Mouse (Mus musculus) adrenal gland, postnatal 14 days (tissue): Measurements from ENCODE around the gene Ankrd1. TPM values are rescaled to one million over a fixed set of nuclear protein-coding genes. Genes with fewer than 3 reads are reported as not detected.

Source experiments
- DNase-seq: peaks from one replicate; pipeline ENCODE4 v3.0.0; 2021; ENCODE audit warnings: mixed read lengths
- long read RNA-seq, 2 experiments: library from polyadenylated mRNA; stranded (forward); transcript quantifications; one replicate each; pipeline ENCODE4 v2.0.0; 2021
- total RNA-seq: library from RNA; stranded (reverse); gene quantifications from 2 replicates; pipeline ENCODE4 v1.2.3, GENCODE M21; 2021

Ankrd1 gene
- total RNA-seq, result not detected in 2 replicates
- long read RNA-seq, experiment 1, result 0 reads
- long read RNA-seq, experiment 2, result 0 reads

DNA sequence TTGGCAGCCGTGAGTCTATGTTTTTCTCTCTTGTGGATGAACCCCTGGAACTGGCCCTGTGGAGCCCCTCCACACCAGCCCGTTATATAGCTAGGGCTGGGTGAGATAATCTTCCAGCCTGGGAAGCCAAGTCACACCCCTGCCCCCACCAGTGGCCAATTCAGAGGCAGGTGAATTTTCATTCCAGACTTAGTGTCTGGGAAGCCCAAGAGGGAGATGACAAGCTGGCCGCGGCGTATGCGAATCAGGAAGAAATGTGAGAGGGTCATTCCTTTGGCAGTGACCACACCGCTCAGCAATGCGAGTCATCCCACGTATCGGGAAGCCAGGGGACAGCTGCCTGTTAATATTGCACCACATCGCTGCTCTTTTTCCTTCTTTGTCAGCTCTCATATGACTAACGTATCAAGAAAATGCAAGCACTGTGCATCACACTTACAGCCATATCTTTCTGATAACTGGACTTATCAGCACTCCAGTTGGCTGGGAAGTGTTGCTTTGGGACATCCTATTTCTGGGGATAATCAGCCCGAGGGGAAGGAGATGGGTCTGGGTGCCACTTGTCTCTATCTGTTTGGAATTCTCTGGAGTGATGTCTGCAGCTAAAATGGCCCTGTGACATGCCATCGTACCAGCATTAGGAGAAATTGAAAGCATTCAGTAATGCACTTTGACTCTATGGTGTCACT is at the start of gene Ankrd1:
Gene Ankrd1 (minus strand): TSS at position 317 of the 689 bp plus-strand sequence.
- DNase-seq, result no peak

DNA sequence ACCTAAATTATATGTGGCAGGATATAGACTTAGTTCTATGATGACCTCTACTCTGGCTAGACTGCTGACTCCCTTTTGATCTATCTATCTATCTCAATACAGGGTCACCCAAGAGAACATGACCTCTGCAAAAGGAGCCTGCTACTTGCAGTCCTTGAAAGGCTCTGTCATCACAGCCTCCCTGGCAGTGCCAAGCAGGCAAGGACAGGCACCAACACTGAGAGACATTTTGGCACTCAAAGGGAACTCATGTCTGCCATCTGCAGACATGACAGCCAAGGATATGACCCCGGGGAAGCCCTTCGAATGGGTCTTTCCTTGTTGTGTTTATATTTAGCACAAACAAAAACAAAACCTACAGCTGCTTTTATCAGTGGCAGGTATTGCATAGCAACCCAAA is 49.2 kb upstream of the Ankrd1 start:
- peak; percentile 71 for DNase-seq

- DNase-seq, result no peak
These were observed 48.2 kb upstream of the Ankrd1 start for GRCm38 (mm10) chr19:36168121-36168520.

DNA sequence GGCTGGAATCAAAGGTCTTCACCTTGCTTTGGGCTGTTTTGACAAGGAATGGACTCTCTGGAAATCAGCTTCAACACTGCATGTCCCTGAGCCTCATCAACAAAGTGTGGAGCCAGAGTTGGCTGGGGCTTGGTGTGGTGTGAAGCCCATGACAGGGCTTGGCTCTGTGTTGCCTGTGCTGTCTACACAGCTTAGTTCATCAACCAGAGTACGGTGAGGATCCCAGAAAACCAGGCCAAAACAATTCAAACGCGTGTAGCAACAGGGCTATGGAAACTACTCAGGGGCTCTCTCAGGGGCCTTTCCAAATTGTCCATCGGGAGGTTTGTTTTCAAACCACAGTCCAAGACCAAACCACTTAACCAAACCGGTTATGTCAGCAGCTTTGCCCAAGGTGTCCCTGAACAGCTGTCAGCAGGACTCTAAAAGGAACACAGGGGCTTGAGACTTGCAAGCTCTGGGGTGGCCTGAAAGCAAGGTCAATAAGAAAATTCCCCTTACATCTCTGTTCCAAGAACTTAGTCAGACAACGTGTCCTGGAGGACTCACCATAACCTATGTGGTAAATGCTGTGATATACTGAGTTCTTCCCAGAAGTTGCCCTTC is 47.5 kb upstream of the Ankrd1 start:
- no peak for DNase-seq

GRCm38 (mm10) chr19:36166401-36167160 is 46.7 kb upstream of the Ankrd1 start:
- DNase-seq, result no peak

- no peak for DNase-seq
These were observed 45.5 kb upstream of the Ankrd1 start for GRCm38 (mm10) chr19:36165351-36165750.

GRCm38 (mm10) chr19:36150241-36151007 is 30.5 kb upstream of the Ankrd1 start:
- DNase-seq, result no peak

DNA sequence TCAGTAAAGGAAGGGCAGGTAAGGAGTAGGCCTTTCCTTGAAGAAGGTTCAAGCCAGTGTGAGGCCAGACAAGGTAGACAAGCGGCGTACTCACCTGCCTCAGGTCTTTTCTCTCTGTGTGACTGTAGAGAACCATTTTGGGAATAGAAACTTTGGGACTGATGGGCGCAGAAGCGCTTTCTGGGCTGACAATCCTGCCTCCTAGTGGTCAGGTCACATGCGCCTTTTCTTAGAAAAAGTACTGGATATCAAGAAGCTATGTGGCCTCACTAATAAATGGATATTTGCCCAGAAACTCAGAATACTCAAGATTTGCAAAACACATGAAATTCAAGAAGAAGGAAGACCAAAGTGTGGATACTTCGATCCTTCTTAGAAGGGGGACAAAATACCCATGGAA is 28.7 kb upstream of the Ankrd1 start:
- DNase-seq, result no peak

DNA sequence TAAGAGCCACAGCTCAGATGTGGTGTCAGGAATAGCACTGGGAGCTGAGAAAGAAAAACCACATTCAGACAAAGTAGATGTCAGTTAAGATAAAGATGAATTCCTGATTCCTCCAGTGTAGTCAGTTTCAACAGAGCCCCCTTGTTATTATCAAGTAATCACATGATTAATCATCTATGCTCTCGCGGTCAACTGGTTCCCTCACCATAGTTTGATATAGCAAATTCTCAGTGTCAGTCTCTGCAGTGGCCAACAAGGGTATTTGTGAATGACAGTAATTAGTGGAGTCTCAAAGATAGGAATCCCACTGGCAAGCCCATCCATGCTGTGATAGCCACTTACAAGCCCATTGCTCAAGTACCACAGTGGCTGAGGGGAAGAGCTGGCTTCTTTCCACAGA is 23.7 kb upstream of the Ankrd1 start:
- DNase-seq, result no peak

DNA sequence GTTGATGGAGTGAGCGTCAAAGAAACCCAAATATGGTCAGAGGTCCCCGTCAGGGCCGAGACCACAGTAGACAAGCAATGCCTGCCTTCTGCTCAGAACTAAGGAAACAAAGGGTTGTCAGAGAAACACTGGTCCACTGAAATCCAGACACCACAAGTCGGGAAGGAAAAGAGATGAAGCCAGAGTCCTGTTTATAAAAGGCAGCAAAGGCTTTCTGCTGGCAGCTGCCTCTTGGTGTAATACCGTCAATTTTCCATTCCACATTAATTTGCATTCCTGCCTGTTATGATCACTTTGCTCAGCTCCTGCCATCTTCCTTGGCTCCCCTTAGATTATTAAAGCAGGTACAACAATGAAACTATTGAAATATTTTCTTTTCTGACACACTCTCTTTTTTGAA is 13.8 kb upstream of the Ankrd1 start:
- DNase-seq, result no peak

DNA sequence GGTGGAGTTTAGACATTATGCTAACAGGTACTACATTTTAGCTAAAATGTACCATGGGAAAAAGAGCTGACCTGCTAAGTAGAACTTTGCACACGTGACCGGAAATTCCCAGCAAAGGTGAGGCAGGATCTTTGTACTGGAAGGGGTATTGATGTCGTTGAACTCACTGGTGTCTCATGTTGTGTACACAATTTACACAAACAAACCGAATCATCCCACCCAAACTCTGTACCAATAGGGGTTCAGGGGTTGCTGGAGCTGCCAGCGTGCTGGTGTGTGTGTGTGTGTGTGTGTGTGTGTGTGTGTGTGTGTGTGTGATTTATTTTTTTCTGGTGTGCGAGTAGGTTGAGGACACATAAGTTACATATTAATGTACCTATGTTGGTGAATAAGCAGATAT is 13.2 kb upstream of the Ankrd1 start:
- DNase-seq, result no peak

DNA sequence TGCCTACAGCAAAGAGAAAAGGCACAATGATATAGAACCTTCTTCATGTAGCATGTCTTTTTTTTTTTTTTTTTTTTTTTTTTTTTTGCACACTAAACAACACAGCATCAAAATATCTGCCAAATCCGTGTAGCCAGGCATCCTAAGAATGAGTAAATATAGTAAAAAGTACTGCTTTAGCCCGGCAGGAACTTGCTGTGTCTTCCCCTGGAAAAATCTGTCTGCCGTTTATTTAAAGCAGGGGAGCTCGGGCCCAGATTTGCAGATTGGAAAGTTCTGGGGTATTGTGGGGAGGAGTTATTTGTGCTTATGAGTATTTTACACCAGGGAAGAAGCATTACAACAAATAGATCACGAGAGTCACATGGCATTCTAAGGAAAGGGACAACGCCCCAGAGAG is 12.1 kb upstream of the Ankrd1 start:
- DNase-seq, result no peak

- DNase-seq, result no peak
These were observed 10.3 kb upstream of the Ankrd1 start for GRCm38 (mm10) chr19:36130181-36130580.

DNA sequence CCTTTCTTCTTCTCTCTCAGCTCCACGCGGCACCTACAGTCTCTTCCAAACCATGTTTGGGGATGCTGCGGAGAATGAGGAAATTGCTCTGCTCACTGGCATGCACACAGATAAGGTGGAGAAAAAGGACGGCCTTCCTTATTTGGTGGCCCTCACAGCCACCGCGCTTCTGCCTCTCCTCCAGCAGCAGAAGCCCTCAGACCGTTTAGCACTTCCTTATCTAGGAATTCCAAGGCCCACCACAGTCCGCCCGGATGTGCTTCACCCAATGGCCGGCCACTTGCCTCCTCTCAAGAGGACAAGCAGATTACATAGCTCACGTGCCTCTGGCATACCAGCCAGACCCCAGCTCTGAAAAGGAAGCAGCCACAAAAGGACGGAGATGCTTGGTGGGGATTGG is 9.7 kb upstream of the Ankrd1 start:
- peak; percentile 16 for DNase-seq

DNA sequence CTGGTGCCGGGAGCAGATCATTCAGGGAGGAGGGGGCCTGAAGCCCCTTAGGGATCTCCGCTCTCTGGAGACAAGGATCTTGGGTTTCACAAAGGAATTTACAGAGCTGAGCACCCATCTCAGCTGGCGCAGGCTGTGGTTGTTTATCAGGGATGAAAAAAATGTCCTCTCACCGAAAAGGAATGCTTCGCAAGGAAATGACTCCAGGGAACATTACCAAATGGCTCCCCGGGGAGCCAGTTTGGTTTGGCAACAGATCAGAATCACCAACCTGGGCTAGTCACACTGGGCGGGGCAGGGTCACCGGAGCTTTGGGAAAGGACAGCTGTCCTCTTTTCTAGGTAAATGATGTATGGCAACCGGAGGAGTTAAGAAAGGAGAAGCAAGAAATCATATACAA is 9.3 kb upstream of the Ankrd1 start:
- DNase-seq, result peak; percentile 48

- DNase-seq, result no peak
These were observed 8.5 kb upstream of the Ankrd1 start for GRCm38 (mm10) chr19:36128440-36128839.

- DNase-seq, result no peak
These were observed 4.3 kb upstream of the Ankrd1 start for GRCm38 (mm10) chr19:36124203-36124602.

DNA sequence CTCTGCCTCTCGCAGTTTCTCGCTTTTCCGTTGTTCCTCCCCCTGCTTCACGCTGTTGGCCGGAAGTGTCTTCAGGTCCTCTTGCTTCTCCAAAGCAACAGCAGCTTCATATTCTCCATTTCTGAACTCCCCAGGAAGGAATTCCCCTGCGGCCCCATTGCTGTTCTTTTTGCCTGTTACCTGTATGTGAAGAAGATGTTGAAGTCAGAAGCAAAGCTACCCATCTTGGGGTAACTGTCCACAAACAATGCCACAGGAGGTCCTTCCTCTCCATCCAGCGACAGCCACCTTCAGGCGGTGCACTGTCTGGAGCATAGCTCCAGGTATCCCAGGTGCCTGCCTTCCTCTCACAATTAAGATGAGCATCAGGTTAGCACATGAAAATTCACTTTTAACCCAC is 680 bp downstream of the Ankrd1 start:
- DNase-seq, result no peak

DNA sequence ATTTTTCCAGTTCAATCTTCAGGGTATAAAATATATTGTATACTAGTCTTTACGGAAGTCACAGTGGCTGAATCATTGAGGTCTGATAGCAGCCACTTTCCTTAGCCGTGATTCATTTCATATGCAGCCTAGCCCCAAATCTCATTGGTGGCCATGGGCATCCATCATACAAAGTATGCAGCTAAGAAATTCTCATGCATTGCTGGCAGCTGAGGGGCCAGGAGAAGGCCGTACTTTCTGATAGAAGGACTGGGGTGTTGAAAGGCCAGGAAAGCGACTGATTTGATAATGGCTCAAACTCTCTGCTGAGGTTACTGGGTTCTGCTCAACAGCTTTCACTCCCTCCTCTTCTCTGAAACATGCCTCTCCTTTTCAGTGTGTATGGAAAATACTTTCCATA is 3.7 kb downstream of the Ankrd1 start:
- no peak for DNase-seq

GRCm38 (mm10) chr19:36112007-36112406 is 7.9 kb downstream of the Ankrd1 start:
- DNase-seq, result no peak

GRCm38 (mm10) chr19:36111054-36111895 is 8.6 kb downstream of the Ankrd1 start:
- no peak for DNase-seq

GRCm38 (mm10) chr19:36110465-36110864 is 9.4 kb downstream of the Ankrd1 start:
- DNase-seq, result no peak
